Mouse (Mus musculus) skeletal muscle tissue, adult 2 months (tissue): ENCODE data around the gene H3f3a.

Experiments used
- DNase-seq: peaks from one replicate; pipeline ENCODE4 v3.0.0-alpha.2; 2012; ENCODE audit warnings: low read depth, low spot score

The H3f3a gene

DNA sequence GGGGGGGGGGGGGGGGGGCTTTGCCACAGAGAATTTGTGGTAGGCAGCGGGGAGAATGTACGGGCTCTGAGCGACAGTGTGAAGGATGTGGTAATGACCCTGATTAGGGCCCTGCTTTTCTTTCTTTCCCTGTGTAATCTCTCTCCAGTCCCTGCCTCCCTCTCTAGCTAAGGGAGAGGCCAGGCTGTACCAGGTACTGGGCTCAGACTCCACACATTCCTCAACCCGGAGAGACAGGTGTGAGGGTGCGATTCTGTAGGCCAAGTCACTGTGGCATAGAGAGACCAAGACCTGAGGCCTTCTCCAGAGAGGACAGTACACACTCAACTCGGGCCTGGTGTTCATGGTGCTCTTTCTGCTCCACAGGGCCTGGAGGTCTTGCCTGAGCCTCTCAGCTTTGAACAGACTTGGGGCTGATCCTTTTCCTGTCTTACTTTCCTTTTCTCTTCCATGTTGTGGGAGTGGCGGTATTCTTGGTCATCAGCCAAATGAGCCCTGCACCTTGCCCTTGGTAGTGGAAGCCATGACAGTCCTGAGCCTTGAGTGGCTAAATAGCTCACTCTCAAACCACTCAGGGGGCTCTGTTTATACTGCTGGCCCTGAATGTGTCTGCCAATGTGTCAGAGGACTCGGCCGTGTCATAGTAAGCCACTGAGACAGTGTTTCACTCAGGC, 30.7 kb downstream of the H3f3a start:
- DNase-seq = no peak

DNA sequence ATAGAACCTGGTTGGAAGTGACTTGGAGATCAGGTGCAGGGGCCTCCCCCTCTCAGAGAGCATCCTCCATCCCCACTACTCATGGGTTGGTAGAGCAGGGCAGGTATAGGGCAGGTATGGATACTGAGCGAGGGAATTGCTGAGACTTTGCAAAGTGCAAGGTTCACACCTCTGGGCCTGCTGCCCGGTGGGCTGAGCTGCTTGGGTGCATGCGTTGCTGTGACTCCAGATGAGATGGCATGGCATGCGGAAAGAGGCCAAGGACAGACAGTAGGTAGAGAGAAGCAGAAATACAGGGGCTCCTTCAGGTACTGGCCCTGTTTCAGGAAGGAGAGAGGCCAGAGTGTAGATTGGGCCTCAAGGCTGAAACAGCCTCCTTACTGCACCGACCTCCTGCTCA, 32.5 kb downstream of the H3f3a start:
- no peak for DNase-seq

DNA sequence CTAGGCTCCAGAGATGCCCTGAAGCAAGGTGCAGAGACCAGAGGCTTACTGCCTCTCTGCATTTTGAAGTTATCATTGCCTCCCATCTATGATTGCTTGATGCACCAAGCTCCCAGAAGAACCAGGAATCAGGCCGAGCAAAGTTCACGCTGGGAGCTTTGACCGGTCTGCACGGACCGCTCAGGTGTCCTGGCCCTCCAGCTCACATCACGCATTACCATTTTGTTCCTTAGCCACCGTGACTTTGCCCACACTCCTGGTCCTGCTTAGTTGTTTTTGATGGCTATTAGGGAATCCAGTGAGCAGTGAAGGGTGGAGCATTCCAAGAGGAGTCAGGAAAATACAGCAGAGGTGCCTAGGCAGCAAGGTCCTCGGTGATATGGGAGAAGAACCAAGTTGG, 33.5 kb downstream of the H3f3a start:
- no peak for DNase-seq

DNA sequence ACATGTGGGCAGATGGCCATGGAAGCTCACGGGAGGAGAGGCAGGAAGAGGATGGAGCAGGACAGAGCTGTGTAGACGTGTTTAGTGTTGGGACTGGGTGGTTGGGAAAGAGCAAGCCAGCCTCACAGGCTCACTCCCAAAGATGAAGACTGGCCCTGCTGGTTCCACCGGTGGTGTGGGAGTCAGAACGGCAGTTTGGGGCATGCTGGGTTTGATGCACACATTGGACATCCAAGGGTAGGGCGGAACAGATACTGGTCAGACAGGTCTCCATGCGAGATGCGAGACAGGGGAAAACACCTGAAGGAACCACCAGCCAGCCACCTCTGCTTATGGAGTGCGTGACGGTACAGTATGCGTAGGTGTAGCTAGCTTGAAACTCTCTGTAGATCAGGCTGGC, 34.8 kb downstream of the H3f3a start:
- no peak for DNase-seq

DNA sequence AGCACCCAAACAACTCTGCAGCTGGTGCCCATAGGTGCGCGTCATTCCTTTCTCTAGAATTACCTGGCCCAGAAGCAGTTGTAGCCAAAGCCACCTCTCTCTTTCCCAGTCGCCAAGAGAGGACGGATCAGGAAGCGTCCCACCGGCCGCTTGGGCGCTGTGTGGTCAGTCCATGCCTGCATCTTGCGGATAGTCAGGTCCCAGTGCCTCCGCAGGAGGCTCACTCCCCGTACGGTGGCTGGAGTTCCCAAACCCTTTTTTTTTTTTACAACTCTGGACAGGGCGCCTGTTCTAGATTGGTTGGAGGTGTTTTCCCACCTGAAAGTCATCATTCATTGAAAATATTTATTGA, 35.4 kb downstream of the H3f3a start:
- DNase-seq = no peak

DNA sequence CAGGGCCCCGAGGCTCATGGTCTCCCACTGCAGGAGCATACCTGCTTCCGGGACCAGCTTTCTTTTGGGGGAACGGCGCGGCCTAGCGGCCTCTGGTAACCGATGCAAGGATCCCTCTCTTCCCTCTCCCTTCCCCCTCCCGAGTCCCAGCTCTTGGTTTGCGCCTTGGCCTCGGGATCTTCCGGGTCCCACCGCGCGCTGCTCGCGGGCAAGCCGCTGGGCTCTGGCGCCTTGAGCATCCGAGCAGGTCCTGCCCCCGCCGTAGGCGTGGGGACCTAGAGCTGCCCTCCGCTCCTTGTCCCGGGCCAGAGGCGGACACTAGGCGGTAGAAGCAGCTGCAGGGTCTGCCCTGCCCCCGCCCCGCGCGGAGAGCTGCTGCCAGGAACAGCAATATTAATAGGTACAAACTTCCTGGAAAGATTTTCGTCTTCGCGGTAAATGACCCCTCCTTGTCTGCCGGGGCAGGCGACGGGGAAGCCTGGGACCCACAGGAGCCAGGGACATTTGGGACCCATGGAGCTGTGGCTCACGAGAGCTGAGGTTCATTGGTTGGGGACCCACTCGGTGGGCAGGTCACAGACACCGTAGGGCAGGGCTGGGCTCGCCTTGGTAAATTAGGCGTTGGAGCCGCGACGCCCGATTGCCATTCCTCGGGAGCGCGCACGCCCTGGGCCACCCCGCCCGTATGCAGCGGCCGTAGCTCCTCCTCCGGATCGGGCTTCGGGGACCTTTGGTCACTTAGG, 35.9 kb downstream of the H3f3a start:
- DNase-seq = peak; percentile 82

DNA sequence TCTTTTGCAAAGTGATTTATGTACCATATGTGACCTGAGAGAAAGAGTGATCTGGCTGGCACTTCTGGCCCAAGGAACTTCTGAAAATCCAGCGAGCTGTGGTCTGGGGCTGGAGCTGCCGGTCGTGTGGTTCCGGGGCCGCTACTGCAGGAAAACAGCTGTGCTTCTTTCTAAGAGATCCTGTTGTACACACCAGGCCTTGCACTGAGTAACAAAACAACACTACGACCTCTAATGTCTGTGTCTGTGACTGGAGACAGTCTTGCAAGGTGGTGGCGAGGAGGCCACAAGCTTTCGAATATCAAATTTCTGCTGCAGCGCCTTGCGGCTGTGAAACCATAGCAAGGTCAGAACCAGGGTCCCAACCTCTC, 36.5 kb downstream of the H3f3a start:
- no peak for DNase-seq

DNA sequence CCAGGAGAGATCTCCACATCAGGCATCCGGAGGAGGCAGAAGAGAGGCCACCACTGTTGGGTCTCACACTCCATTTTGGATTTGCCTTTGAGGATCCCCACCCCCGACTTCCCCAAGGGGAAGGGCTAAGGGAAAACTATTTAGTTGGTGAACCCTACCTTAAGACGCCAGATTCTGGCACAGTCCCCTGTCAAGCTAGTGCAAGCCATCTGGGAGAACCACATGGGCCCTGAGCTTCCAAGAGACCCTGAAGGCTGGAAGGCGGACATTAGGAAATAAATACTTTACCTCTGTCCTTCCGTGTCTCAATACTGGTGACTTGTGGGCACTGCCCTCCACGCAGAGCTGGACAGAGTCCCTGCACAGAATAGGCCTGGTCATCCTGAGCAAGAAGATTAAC, 37.2 kb downstream of the H3f3a start:
- DNase-seq = no peak

DNA sequence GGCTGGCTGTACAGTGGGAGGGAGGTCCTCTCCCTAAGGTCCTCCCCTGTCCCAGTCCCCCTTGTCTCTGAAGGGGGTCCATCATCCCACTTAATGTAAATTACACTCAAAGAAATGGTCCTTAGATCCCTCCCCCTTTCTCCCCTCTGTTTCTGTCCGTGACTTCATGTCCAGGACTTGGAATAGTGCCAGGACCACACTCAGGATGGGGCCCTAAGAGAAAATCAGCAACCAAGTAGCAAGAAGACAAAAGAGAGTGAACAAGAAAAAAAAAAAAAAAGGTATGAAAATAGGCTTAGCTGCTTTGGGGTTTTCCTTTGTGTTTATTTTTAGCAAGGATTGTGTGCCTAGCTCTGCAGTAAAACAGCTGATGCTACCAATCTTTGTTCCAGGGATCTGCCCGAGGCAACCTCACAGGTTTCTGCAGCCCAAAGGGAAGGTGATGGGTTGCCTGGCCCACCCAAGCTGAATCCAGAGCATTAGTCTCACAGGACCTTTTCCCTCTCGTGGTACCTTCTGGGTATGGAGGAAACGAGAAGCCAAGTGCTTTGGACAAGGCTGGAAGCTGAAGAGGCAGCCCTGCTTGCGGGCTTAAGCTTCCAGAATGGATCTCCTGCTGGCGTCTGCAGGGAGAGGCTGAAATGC, 37.8 kb downstream of the H3f3a start:
- no peak for DNase-seq

DNA sequence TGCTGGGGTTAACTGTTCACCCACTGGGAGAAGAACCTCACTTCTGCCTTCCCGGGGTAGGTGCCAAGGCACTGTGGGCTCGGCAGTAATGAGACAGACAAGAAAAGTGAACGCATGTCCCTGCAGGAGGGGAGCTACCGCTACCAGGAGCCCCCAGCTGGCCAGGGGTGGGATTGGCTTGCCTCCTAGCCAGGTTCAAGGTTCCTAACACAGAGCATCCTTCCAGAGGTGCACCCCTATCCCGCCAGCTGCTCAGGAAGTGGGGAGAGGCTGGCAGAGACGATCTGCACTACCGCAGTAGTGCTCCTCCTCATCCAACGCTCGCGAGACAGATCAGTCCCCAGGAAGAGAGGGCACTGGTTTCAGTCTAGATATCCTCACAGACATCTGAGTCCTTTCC, 38.4 kb downstream of the H3f3a start:
- DNase-seq = no peak

DNA sequence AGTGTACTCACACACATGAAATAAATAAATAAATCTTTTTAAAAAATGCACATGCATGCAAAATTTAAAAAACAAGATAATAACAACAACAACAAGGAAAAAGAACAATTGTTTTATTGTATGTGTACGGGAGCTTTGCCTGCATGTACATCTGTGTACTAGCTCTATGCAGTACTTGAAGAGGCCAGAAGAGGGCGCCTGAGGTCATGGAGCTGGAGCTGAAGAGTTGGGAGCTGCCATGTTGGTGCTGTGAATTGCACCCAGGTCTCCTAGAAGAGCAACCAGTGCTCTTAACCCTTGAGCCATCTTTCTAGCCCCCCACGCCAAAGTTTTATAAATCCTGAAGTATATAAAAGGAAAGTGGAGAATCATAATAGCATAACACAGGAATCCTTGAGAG, 39.1 kb downstream of the H3f3a start:
- DNase-seq = no peak

DNA sequence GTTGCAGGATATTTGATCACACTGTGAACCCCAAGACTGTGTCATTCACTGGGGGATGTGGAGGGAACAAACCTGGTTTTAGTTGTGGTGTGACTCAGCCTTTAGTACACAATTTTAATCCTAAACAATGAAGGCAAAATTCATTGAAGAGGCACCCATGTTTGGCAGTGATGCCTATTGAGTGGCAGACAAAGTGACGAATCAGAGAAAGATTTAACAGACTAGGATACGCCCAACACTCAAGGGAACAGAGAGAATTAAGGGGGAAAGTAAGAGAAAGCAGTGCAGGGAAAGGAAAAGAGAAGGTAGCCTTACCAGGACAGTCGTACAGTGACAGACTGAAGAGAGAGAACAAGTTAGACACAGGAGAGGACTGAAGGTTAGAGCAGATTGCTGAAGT, 41.5 kb downstream of the H3f3a start:
- DNase-seq = no peak

DNA sequence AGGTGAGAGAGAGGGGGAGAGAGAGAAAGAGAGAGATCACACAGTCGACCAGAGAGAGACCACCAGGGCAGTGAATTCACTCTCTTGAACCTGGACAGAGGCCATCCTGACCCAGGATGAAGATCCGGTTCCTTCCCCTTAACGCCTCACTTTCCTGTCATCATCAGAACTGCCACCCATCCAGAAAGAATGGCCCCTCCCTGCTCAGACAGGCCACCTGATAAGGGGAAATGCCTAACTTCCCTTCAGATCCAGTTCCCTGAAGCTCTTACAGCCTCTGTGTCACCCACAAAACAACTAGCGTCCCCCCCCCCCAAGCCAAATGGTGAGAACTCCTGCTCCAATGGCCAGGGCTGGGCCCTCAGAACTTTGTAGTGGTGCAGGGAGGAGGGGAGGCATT, 42.0 kb downstream of the H3f3a start:
- no peak for DNase-seq

DNA sequence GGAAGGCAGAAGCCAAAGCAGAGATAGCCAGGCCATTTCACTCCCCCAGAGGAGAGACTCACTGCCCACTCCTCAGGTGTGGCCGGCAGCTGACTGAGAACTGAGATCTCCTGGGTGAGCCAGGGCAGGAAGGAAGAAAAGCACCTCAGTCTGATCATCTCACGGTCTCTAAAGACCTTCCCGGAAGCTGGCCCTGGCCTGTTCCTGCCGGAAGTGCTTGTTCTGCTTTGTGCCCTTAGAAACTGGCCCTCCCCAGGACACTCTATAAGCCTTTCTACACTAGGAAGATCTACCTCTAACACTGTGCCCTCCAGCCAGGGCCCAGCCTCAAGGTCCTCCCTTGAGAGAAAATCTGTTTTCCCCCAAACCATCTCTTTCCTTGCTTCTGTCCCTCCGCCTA, 42.4 kb downstream of the H3f3a start:
- no peak for DNase-seq

DNA sequence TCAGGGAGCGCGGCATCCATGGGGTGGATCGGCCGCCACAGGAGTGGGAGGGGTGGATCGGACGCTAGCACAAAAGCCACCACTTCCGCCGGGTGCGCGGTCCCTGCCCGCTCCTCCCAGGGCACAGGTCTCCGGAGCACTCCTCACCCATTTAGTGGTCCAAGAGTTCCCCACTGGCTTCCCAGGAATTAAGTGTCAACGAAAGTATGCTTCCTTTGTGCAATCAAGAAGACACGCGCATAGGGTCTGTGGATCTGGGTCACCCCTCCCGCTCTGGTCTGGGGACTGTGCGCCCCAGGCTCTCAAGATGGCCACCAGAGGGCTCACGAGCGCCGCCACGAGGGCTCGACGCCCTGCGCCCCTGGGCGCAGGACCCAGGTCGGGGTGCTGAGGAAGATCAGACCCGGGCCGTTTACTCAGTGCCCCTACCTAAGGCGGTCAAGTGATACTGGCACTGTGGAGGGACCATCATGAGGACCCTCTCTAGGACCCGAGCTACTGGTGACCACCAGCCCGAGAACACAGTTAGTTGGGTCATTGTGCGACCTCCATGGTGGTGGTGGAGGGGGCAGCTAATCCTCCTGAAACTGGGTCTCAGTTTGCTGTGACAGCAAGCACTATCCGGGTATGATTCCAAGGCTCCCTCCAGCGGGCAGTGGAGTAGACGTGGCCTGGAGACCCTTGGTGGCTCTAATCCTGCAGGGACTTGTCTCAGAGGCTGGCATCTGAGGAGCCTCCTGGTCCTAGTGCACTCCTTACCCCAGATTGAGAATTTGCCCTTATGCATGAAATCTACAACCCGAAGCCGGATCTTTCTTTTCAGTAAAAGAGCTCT, 45.2 kb downstream of the H3f3a start:
- DNase-seq = peak; percentile 71

DNA sequence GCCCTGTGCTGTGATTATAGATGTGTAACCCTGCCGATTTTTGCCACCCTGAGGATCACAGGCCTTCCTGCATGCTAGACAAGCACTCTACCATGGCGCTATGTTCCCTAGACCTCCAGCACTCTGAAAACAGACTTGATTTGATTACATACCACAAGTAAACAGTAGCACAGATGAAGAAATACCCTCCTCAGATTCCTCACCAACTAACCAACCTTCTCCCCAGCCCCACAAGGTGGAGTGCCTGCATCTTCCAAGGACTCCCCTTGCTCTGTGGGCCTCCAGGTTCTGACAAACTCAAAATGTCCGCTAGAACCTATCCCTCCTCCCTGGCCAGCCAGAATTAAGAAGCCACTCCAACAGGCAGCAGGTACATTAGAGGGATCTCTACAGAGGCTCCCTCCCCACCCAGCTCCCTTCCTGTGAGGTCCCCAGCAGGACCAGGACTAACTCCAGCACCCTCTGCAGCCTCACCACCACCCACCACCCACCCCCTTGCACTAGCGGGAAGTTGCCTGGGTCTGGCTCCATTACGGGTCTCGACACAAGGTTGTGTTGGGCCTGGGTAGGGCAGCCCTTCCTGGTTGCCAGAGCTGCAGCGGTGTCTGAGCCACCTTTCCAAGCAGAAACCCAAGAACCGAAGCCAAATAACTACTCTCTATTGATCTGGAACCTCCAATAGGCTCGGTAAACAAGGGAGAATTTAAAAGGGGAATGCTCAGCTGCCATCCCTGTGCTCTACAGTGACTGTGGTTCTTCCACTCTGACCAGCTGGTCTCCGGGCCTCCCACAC, 46.0 kb downstream of the H3f3a start:
- no peak for DNase-seq

DNA sequence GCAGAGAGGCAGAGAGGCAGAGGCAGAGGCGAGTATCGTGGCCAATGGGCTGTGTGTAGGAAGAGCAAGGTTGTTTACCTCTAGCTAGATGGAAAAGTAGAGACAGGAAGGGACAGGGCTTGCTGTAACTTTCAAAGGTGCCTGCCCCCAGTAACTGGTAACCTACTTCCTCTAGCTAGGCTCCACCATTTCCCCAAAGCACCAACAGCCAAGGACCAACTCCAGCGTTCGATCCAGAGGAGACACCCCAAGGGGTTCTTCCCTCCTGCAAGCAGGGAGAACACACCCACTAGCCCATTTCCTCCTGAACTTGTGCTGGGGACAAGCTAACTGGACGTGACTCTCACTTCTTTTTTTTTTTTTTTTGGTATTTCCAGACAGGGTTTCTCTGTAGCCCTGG, 47.2 kb downstream of the H3f3a start:
- no peak for DNase-seq

DNA sequence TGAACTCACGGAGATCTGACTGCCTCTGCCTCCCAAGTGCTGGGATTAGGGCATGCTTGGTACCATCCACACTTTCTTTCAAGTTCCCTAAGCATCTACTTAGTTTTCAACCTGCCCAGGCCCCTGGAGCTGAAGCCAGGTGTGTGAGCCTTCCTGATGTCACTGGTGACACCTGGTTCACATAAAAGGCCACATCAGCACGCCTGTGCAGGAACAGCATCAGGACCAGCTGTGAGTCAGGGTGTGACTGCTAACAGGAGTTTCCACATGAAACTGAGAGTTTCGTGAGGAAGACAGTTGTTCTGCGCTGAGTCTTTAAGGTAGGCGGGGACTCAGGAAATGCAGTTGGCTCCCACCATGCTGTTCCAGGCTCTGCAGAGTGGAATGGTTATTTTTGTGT, 48.4 kb downstream of the H3f3a start:
- DNase-seq = no peak

DNA sequence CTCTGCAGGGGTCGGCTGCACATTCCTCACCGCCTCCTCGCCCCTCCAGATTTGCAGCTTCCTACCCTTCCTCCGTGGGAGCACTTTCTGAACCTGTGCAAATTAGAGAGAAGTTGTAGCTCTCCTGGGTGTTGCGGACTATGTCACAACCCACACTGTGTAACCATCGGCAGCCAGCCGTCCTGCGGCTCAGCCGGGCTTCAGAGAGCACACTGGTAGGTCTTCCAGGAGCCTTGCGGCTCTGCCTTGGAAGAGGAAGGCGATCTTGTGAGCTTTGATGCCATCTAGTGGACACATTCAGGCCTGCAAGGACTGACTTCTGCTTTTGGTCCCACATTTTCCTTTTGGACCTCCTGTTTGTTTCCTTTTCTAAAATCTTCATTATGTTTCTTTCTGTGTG, 49.9 kb downstream of the H3f3a start:
- peak; percentile 84 for DNase-seq

DNA sequence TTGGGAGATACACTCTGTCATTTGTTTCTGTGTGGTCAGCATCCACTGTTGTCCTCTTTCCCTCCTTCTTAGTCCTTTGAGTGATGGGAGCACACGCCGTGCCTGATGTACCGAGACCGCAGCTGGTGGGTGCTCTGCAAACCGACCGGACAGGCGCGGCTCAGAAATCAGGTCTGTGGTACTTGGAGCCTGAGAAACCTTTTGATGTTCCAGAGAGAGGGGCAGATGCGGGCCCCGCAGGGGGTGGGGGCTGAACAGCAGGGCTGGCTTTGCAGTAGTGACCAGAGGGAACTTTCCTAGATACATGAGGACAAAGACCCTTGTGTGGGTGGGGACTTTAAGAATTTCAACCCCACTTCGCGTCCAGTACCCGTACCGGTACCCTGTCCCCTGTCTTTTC, 50.4 kb downstream of the H3f3a start:
- no peak for DNase-seq

DNA sequence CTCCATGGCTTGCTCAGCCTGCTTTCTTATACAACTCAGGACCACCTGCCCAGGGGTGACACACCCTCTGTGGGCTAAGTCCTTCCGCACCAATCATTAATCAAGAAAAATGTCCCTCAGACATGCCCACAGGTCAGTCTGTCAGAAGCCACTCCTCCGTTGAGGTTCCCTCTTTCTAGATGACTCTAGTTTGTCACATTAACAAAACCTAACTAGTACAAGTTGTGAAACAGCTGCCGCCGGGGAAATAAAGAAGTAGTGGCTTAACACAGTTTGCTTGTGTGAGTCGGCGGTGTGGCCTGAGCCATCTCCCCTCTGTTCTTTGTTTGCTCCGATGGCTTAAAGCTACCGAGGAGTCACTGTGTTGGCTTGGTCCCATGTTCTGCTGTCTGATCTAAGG, 51.1 kb downstream of the H3f3a start:
- no peak for DNase-seq

DNA sequence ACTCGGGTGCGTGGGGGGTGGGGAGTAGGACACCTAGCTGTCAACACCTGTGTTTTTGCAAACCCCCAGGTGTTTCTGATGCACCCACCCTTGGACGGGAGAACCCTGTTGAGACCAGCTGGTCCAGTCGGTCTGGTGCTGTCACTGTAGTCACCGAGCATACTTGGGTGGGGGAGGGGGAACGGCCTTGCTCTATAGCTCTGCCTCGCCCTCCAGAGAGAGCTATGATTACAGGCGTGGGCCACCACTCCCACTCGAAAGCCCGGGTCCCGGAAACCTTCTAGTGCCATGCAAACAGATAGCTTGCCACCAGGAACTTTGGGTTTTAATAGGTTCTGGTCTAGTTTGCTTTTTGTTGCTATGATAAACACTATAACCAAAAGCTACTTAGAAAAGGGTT, 51.6 kb downstream of the H3f3a start:
- DNase-seq = no peak
